Mouse (Mus musculus): ENCODE data around the gene Sgsm1.

GRCm38 (mm10) chr5:113287762-113288161, 22.8 kb downstream of the Sgsm1 start:
- TF ChIP-seq CTCF (conservative IDR thresholded peaks at IDR 0.05; ENCODE audit: insufficient read depth, insufficient read length, low read depth, low read length) = no peak
- no peak for TF ChIP-seq POLR2A (IDR thresholded peaks at IDR 0.05; ENCODE audit: low read depth, low read length)
